Mouse (Mus musculus) cerebellum, adult 2 months (tissue): ENCODE data around the gene Nme2. TPM values are rescaled to one million over a fixed set of nuclear protein-coding genes. Genes with fewer than 3 reads are reported as not detected.

Source experiments
- DNase-seq, 2 experiments: peaks; one replicate each; pipeline ENCODE4 v3.0.0; 2021
- H3K27ac ChIP-seq: fragments of 200-500 bp; 2 replicates; pipeline ENCODE4 v1.5.1; 2012; ENCODE audit warnings: low read length, control low read depth, inconsistent platforms; ENCODE audit not compliant: insufficient read depth
- H3K27me3 ChIP-seq: fragments of 200-500 bp; 2 replicates; pipeline ENCODE4 v1.6.1; 2012; ENCODE audit warnings: inconsistent platforms, mild to moderate bottlenecking, low read length, moderate library complexity; ENCODE audit not compliant: control insufficient read depth, insufficient read depth
- H3K4me1 ChIP-seq: fragments of 200-500 bp; 2 replicates; pipeline ENCODE4 v1.6.1; 2011; ENCODE audit warnings: low read length; ENCODE audit not compliant: control insufficient read depth, insufficient read depth
- H3K4me3 ChIP-seq: fragments of 200-500 bp; replicated peaks from 2 replicates; pipeline ENCODE3; 2011; ENCODE audit warnings: mild to moderate bottlenecking, low read depth, low read length, control low read depth; ENCODE audit not compliant: insufficient read depth
- CTCF ChIP-seq: fragments of 200-500 bp; IDR thresholded peaks from 2 replicates; pipeline ENCODE4 v1.5.1; 2011; ENCODE audit warnings: low read depth, mild to moderate bottlenecking, control low read depth, low read length, moderate library complexity, borderline replicate concordance; ENCODE audit not compliant: insufficient read depth
- POLR2A ChIP-seq: fragments of 200-500 bp; IDR thresholded peaks from 2 replicates; pipeline ENCODE4 v1.6.1; 2011; ENCODE audit warnings: low read length, control low read depth, borderline replicate concordance; ENCODE audit not compliant: insufficient read depth
- WGBS: fragments of 180-500 bp; shearing (Covaris S2); methylation state at CpG from one replicate; pipeline ENCODE4 v1.1.7; 2018; 5-methylcytosine and 5-hydroxymethylcytosine counted together
- polyA plus RNA-seq: library from polyadenylated mRNA; depleted of rRNA; stranded (reverse); fragments of >200 nt; gene quantifications from 2 replicates; pipeline ENCODE4 v1.2.3, GENCODE M21; 2012

The Nme2 gene
- polyA plus RNA-seq, 1 experiment, result 115 TPM

GRCm38 (mm10) chr11:93961482-93961881 lies 5.4 kb upstream of the Nme2 start:
- no peaks in the 10 kb centered on the region for H3K27me3 ChIP-seq
- WGBS, result 83% methylated on average over 6 of the region's 6 CpGs
- no peak overlapping the region for H3K4me3 ChIP-seq
- no peak for TF ChIP-seq POLR2A
- TF ChIP-seq CTCF, result no peak
- H3K27ac ChIP-seq, result no peak overlapping the region
- no peaks in the 10 kb centered on the region; the same call in 1 of the 2 replicates for H3K4me1 ChIP-seq
- no peak for DNase-seq

- Histone ChIP-seq H3K27ac (no peak overlapping the region), H3K4me3 (no peak overlapping the region), H3K4me1 (peaks cover 3% of the 10 kb centered on the region; the same call in 1 of the 2 replicates), H3K27me3 (no peaks in the 10 kb centered on the region)
- no peak for TF ChIP-seq POLR2A
- no peak for TF ChIP-seq CTCF
- WGBS, result 83% methylated on average over 4 of the region's 4 CpGs
- no peak for DNase-seq
Measured at GRCm38 (mm10) chr11:93957746-93958145, 1.7 kb upstream of the Nme2 start.

- Histone ChIP-seq H3K27ac (no peak overlapping the region), H3K4me3 (no peak overlapping the region), H3K27me3 (no peaks in the 10 kb centered on the region), H3K4me1 (peaks cover 3% of the 10 kb centered on the region; the same call in 1 of the 2 replicates)
- 79% methylated on average over 2 of the region's 2 CpGs for WGBS
- TF ChIP-seq CTCF (no peak), POLR2A (no peak)
- peak in 1 of 2 experiments; percentile 16 for DNase-seq
Measured at GRCm38 (mm10) chr11:93957031-93957555, 1.0 kb upstream of the Nme2 start.

- Histone ChIP-seq H3K4me1 (peaks cover 3% of the 10 kb centered on the region; the same call in 1 of the 2 replicates), H3K4me3 (peak overlapping the region; percentile 62), H3K27me3 (no peaks in the 10 kb centered on the region), H3K27ac (peak overlapping the region; percentile 29; the same call in 1 of the 2 replicates)
- no peak for TF ChIP-seq CTCF
- peak; percentile 55; the same call in 1 of the 2 replicates for TF ChIP-seq POLR2A
- DNase-seq, result peak; percentile 83 to 84
- WGBS, result under 1% methylated on average over 67 of the region's 67 CpGs
Measured at GRCm38 (mm10) chr11:93955256-93956150, 556 bp downstream of the Nme2 start.

GRCm38 (mm10) chr11:93954738-93955255 lies 1.3 kb downstream of the Nme2 start:
- peaks cover 3% of the 10 kb centered on the region; the same call in 1 of the 2 replicates for H3K4me1 ChIP-seq
- DNase-seq, result no peak
- H3K27me3 ChIP-seq, result no peaks in the 10 kb centered on the region
- peak overlapping the region; percentile 62 for H3K4me3 ChIP-seq
- 38% methylated on average over 13 of the region's 13 CpGs for WGBS
- no peak overlapping the region for H3K27ac ChIP-seq
- TF ChIP-seq POLR2A (no peak), CTCF (no peak)

GRCm38 (mm10) chr11:93952376-93952775 lies 3.7 kb downstream of the Nme2 start:
- WGBS, result 86% methylated on average over 5 of the region's 5 CpGs
- no peak overlapping the region for H3K4me3 ChIP-seq
- no peak for DNase-seq
- no peaks in the 10 kb centered on the region for H3K27me3 ChIP-seq
- no peak overlapping the region for H3K27ac ChIP-seq
- TF ChIP-seq CTCF (no peak), POLR2A (no peak)
- H3K4me1 ChIP-seq, result peaks cover 3% of the 10 kb centered on the region; the same call in 1 of the 2 replicates

GRCm38 (mm10) chr11:93950045-93950444 lies 6.0 kb downstream of the Nme2 start:
- WGBS, result 90% methylated on average over 1 of the region's 1 CpGs

More at GRCm38 (mm10) chr11:93950045-93950444, 6.0 kb downstream of the Nme2 start:
- Histone ChIP-seq H3K27ac (no peak overlapping the region), H3K4me3 (no peak overlapping the region), H3K4me1 (peaks cover 2% of the 10 kb centered on the region; the same call in 1 of the 2 replicates), H3K27me3 (no peaks in the 10 kb centered on the region)
- no peak for TF ChIP-seq POLR2A
- no peak for TF ChIP-seq CTCF
- no peak for DNase-seq
